Mouse (Mus musculus) retina, postnatal 1 day (tissue): ENCODE results near the gene Shld1.
A peak's percentile ranks its signal among the peaks of the same experiment; 100 is the strongest.

ENCODE experiments used
- DNase-seq: peaks from one replicate; pipeline ENCODE4 v3.0.0-alpha.2; 2012

The Shld1 gene

GRCm38 (mm10) chr2:132686756-132687737 is at the start of gene Shld1:
Gene Shld1, plus strand, starts transcription at chr2:132686931.
- peak; percentile 98 for DNase-seq

GRCm38 (mm10) chr2:132638306-132638705 is 48.4 kb upstream of the Shld1 start:
- no peak for DNase-seq

GRCm38 (mm10) chr2:132639337-132639736 is 47.4 kb upstream of the Shld1 start:
- no peak for DNase-seq

- no peak for DNase-seq
These were observed 45.5 kb upstream of the Shld1 start for GRCm38 (mm10) chr2:132641196-132641595.

GRCm38 (mm10) chr2:132643161-132643560 is 43.6 kb upstream of the Shld1 start:
- no peak for DNase-seq

GRCm38 (mm10) chr2:132646856-132647745 is 39.6 kb upstream of the Shld1 start:
- DNase-seq = no peak

- DNase-seq = no peak
These were observed 37.3 kb upstream of the Shld1 start for GRCm38 (mm10) chr2:132649352-132649870.

- no peak for DNase-seq
These were observed 36.2 kb upstream of the Shld1 start for GRCm38 (mm10) chr2:132650546-132650945.

GRCm38 (mm10) chr2:132652476-132652875 is 34.3 kb upstream of the Shld1 start:
- peak; percentile 64 for DNase-seq

- DNase-seq = no peak
These were observed 31.8 kb upstream of the Shld1 start for GRCm38 (mm10) chr2:132654834-132655495.

- no peak for DNase-seq
These were observed 29.5 kb upstream of the Shld1 start for GRCm38 (mm10) chr2:132657186-132657585.

GRCm38 (mm10) chr2:132658412-132659120 is 28.2 kb upstream of the Shld1 start:
- no peak for DNase-seq

GRCm38 (mm10) chr2:132669091-132669490 is 17.6 kb upstream of the Shld1 start:
- no peak for DNase-seq

- no peak for DNase-seq
These were observed 16.4 kb upstream of the Shld1 start for GRCm38 (mm10) chr2:132670290-132670689.

- DNase-seq = no peak
These were observed 14.6 kb upstream of the Shld1 start for GRCm38 (mm10) chr2:132672121-132672520.

- DNase-seq = no peak
These were observed 10.6 kb upstream of the Shld1 start for GRCm38 (mm10) chr2:132676111-132676510.

- DNase-seq = no peak
These were observed 1.7 kb upstream of the Shld1 start for GRCm38 (mm10) chr2:132685001-132685400.

GRCm38 (mm10) chr2:132688611-132689021 is 1.9 kb downstream of the Shld1 start:
- DNase-seq = no peak

- DNase-seq = no peak
These were observed 2.4 kb downstream of the Shld1 start for GRCm38 (mm10) chr2:132689188-132689568.

- no peak for DNase-seq
These were observed 3.0 kb downstream of the Shld1 start for GRCm38 (mm10) chr2:132689569-132690231.

GRCm38 (mm10) chr2:132691731-132692130 is 5.0 kb downstream of the Shld1 start:
- DNase-seq = no peak
